10 mouse cellular contexts compared by ENCODE assay signal in the genomic region with DNA sequence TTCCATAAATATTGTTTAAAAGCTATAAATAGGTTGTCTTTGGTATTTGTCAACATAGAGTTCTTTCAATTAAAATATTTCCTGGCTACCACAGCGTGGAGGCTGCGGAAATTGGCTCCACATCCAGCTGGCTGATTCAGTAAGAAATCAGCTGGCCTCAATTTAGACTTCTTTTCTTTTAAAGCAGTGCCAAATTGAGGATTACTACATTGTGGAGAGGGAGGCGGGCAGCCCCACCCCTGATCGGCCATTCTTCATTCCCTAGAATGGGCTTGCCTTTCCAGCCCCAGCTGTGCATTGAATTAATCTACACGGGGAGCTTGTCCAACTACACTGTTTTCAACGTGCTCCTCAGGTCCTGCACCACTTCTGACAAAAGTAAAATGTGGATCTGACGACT.
A peak's percentile ranks its signal among the peaks of the same experiment; 100 is the strongest.
DNase-seq lines count a peak whose midpoint lies in the region; ATAC-seq and TF ChIP-seq lines count a peak whose summit lies in the region.
"Had no signal": no experiment of that assay in that cellular context is flagged by ENCODE, and none has a peak within 500 bp of the region (broad histone marks: within the 10 kb centered on the region; RNA-seq: fewer than 3 reads in every experiment).

No protein-coding gene starts in this region.

- H3K27ac ChIP-seq in kidney, embryonic 16.5 days (ENCODE audit: low read length): no peak overlapping the region
- H3K27ac ChIP-seq in forebrain, embryonic 16.5 days (ENCODE audit: low read length): no peak overlapping the region
- peak overlapping the region; percentile 63; the same call in 1 of the 2 replicates for H3K27ac ChIP-seq in hindbrain, embryonic 16.5 days (ENCODE audit: low read depth, low read length)
- H3K27ac ChIP-seq in limb, embryonic 14.5 days (replicated peaks; ENCODE audit: low read depth, low read length): no peak overlapping the region
- H3K27ac ChIP-seq in neural tube, embryonic 14.5 days (ENCODE audit: low read depth, low read length): no peak overlapping the region

- no peak overlapping the region for H3K9ac ChIP-seq in kidney, embryonic 16.5 days (replicated peaks; ENCODE audit: low read length)
- no peak overlapping the region for H3K9ac ChIP-seq in forebrain, embryonic 16.5 days (replicated peaks; ENCODE audit: low read depth, low read length)
- no peak overlapping the region for H3K9ac ChIP-seq in hindbrain, embryonic 16.5 days (ENCODE audit: low read depth, low read length)
- no peak overlapping the region for H3K9ac ChIP-seq in limb, embryonic 14.5 days (ENCODE audit: low read depth, low read length, severe bottlenecking)
- no peak overlapping the region for H3K9ac ChIP-seq in neural tube, embryonic 14.5 days (replicated peaks; ENCODE audit: low read depth, low read length)

- TF ChIP-seq POLR2A in limb, embryonic 14.5 days (IDR thresholded peaks at IDR 0.05; ENCODE audit: borderline replicate concordance, extremely low read depth, insufficient read depth, insufficient read length): no peak

- H3K4me2 ChIP-seq in kidney, embryonic 16.5 days (replicated peaks; ENCODE audit: low read depth, low read length): no peak overlapping the region
- H3K4me2 ChIP-seq in forebrain, embryonic 16.5 days (ENCODE audit: low read length): peak overlapping the region; percentile 21
- H3K4me2 ChIP-seq in hindbrain, embryonic 16.5 days (ENCODE audit: low read length): peak overlapping the region; percentile 37
- 0 out of 2 replicates have a peak overlapping the region, but pooled peaks have one; percentile 11 for H3K4me2 ChIP-seq in limb, embryonic 14.5 days (replicated peaks; ENCODE audit: low read depth, low read length, severe bottlenecking)
- H3K4me2 ChIP-seq in neural tube, embryonic 14.5 days (ENCODE audit: low read depth, low read length): peak overlapping the region; percentile 19; the same call in 1 of the 2 replicates

- DNase-seq in kidney, adult 9 months: no peak
- peak; percentile 79 for DNase-seq in limb, embryonic 14.5 days (ENCODE audit: low spot score)

- H3K4me1 ChIP-seq in kidney, embryonic 16.5 days (ENCODE audit: insufficient read depth, low read length): peaks cover 2% of the 10 kb centered on the region; the same call in 1 of the 2 replicates
- H3K4me1 ChIP-seq in forebrain, embryonic 16.5 days (replicated peaks; ENCODE audit: control insufficient read depth, insufficient read depth, low read length): peaks cover 6% of the 10 kb centered on the region
- peaks cover 4% of the 10 kb centered on the region for H3K4me1 ChIP-seq in hindbrain, embryonic 16.5 days (ENCODE audit: control insufficient read depth, insufficient read depth, low read depth, low read length)
- peaks cover 7% of the 10 kb centered on the region; the same call in 1 of the 2 replicates for H3K4me1 ChIP-seq in limb, embryonic 14.5 days (ENCODE audit: control insufficient read depth, insufficient read depth, low read length)
- H3K4me1 ChIP-seq in neural tube, embryonic 14.5 days (ENCODE audit: control insufficient read depth, insufficient read depth, low read length): no peaks in the 10 kb centered on the region

- H3K9me3 ChIP-seq in kidney, embryonic 16.5 days (ENCODE audit: low read length): no peaks in the 10 kb centered on the region
- H3K9me3 ChIP-seq in forebrain, embryonic 16.5 days (ENCODE audit: control insufficient read depth, low read length): no peaks in the 10 kb centered on the region
- H3K9me3 ChIP-seq in hindbrain, embryonic 16.5 days (ENCODE audit: control insufficient read depth, low read length): no peaks in the 10 kb centered on the region
- no peaks in the 10 kb centered on the region for H3K9me3 ChIP-seq in limb, embryonic 14.5 days (ENCODE audit: control insufficient read depth, low read length)
- H3K9me3 ChIP-seq in neural tube, embryonic 14.5 days (ENCODE audit: control insufficient read depth, low read length): no peaks in the 10 kb centered on the region

- no peaks in the 10 kb centered on the region for H3K36me3 ChIP-seq in kidney, embryonic 16.5 days (ENCODE audit: insufficient read depth, low read length)
- H3K36me3 ChIP-seq in forebrain, embryonic 16.5 days (ENCODE audit: control insufficient read depth, insufficient read depth): no peaks in the 10 kb centered on the region
- no peaks in the 10 kb centered on the region for H3K36me3 ChIP-seq in hindbrain, embryonic 16.5 days (ENCODE audit: control insufficient read depth, insufficient read depth, low read length)
- no peaks in the 10 kb centered on the region for H3K36me3 ChIP-seq in limb, embryonic 14.5 days (ENCODE audit: control insufficient read depth, insufficient read depth, low read length)
- H3K36me3 ChIP-seq in neural tube, embryonic 14.5 days (ENCODE audit: control insufficient read depth, insufficient read depth, low read length): no peaks in the 10 kb centered on the region
- H3K36me3 ChIP-seq: G1E had no signal

- H3K4me3 ChIP-seq in kidney, embryonic 16.5 days (ENCODE audit: low read length): no peak overlapping the region
- H3K4me3 ChIP-seq in forebrain, embryonic 16.5 days (replicated peaks; ENCODE audit: low read length): no peak overlapping the region
- no peak overlapping the region for H3K4me3 ChIP-seq in hindbrain, embryonic 16.5 days (ENCODE audit: low read length)
- H3K4me3 ChIP-seq in limb, embryonic 14.5 days (replicated peaks; ENCODE audit: low read length): no peak overlapping the region
- H3K4me3 ChIP-seq in neural tube, embryonic 14.5 days (ENCODE audit: low read depth, low read length): no peak overlapping the region
- H3K4me3 ChIP-seq: myocyte had no signal

- WGBS in kidney, embryonic 16.5 days: 31% methylated on average over 7 of the region's 7 CpGs
- under 1% methylated on average over 7 of the region's 7 CpGs for WGBS in forebrain, embryonic 16.5 days
- WGBS in hindbrain, embryonic 16.5 days: 4% methylated on average over 7 of the region's 7 CpGs
- 14% methylated on average over 7 of the region's 7 CpGs for WGBS in limb, embryonic 14.5 days
- WGBS in neural tube, embryonic 14.5 days: 5% methylated on average over 7 of the region's 7 CpGs

- no peaks in the 10 kb centered on the region for H3K27me3 ChIP-seq in kidney, embryonic 16.5 days (ENCODE audit: insufficient read depth, low read length)
- peaks cover 7% of the 10 kb centered on the region for H3K27me3 ChIP-seq in forebrain, embryonic 16.5 days (replicated peaks; ENCODE audit: control insufficient read depth, insufficient read depth, low read length)
- H3K27me3 ChIP-seq in hindbrain, embryonic 16.5 days (replicated peaks; ENCODE audit: control insufficient read depth, insufficient read depth, low read length): no peaks in the 10 kb centered on the region
- H3K27me3 ChIP-seq in limb, embryonic 14.5 days (ENCODE audit: control insufficient read depth, insufficient read depth, low read length): no peaks in the 10 kb centered on the region
- H3K27me3 ChIP-seq in neural tube, embryonic 14.5 days (ENCODE audit: control insufficient read depth, insufficient read depth, low read length): no peaks in the 10 kb centered on the region

- peak; percentile 61; the same call in 1 of the 2 replicates for ATAC-seq in kidney, embryonic 16.5 days (ENCODE audit: low FRiP score, low TSS enrichment)
- ATAC-seq in forebrain, embryonic 16.5 days: peak; percentile 99
- ATAC-seq in hindbrain, embryonic 16.5 days: peak; percentile 90
- ATAC-seq in limb, embryonic 14.5 days (ENCODE audit: low FRiP score, low read depth): peak; percentile 47; the same call in 1 of the 2 replicates
- peak; percentile 87 for ATAC-seq in neural tube, embryonic 14.5 days (ENCODE audit: low read depth)
- ATAC-seq in megakaryocyte progenitor cell, adult 5-6 weeks (replicated peaks; ENCODE audit: poor library complexity): no peak
- no peak for ATAC-seq in erythroblast, adult 5-6 weeks (replicated peaks; ENCODE audit: low FRiP score, poor library complexity, severe bottlenecking)

Comparison
In these comparisons a context has a peak if more than half of its experiments do, and no peak if none do; other contexts are left out.
1. ATAC-seq: peak in kidney, embryonic 16.5 days (single experiment), forebrain, embryonic 16.5 days (single experiment), hindbrain, embryonic 16.5 days (single experiment), limb, embryonic 14.5 days (single experiment) and neural tube, embryonic 14.5 days (single experiment); none in megakaryocyte progenitor cell, adult 5-6 weeks (single experiment) and erythroblast, adult 5-6 weeks (single experiment).